Mouse (Mus musculus) activated CD4-positive, CD25-positive, alpha-beta regulatory T cell (primary cell): ENCODE measurements around the gene Fabp6. TPM values are rescaled to one million over a fixed set of nuclear protein-coding genes. Genes with fewer than 3 reads are reported as not detected.

Experiments
- polyA plus RNA-seq, 2 experiments: library from polyadenylated mRNA; unstranded; fragments of 100-300 nt; shearing (Covaris generic); gene quantifications; one replicate each; pipeline ENCODE4 v1.2.1; 2017

Gene Fabp6
- polyA plus RNA-seq = not detected

DNA sequence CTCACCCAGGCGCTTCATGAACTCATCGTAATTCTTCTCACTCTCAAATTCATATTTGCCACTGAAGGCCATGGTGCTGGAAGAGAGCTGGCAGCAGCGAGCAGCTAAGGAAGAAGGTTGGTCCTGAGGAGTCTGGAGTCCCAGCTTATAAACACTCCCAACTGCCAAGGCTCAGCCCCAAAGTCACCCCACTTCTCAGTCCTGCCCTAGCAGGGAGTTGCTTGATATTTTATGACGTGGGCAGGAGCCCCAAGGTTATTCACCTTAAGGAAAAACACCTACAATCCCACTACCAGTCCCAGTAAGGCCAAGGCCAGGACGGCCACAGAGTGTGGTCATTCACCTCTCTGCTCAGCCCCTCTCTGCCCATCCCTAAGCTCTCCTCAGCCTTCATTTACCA lies at the start of gene Fabp6:
Fabp6 (minus strand) TSS at position 101 of the 400 bp plus-strand sequence.

GRCm38 (mm10) chr11:43586324-43587090 lies 14.8 kb downstream of the Fabp6 start, which contains the start of gene 4933415A04Rik:
Gene 4933415A04Rik, plus strand, starts transcription at chr11:43587040.

Other genes starting within 250 kb of the Fabp6 start
- 100 to 1,000 TPM in 1 of 2 experiments, 10 to 100 TPM in 1; 97.7 to 152 TPM for gene Pttg1, start 175.3 kb downstream of the Fabp6 start, polyA plus RNA-seq
- 10 to 100 TPM; 87.9 to 90.0 TPM for gene Slu7, start 167.8 kb downstream of the Fabp6 start, polyA plus RNA-seq
- gene C1qtnf2, start 127.3 kb downstream of the Fabp6 start, polyA plus RNA-seq = not detected
- under 1 TPM; 0.41 to 0.51 TPM for gene Ccnjl, start 72.8 kb downstream of the Fabp6 start, polyA plus RNA-seq
- gene 4933415A04Rik, start 14.5 kb downstream of the Fabp6 start, polyA plus RNA-seq = not detected
- 10 to 100 TPM; 57.6 to 65.0 TPM for gene Pwwp2a, start 80.5 kb upstream of the Fabp6 start, polyA plus RNA-seq
- gene Ttc1, start 146.5 kb upstream of the Fabp6 start, polyA plus RNA-seq = 10 to 100 TPM; 65.5 to 78.2 TPM